Mouse (Mus musculus): ENCODE results near the gene Fgf22. TPM values are rescaled to one million over a fixed set of nuclear protein-coding genes. Genes with fewer than 3 reads are reported as not detected.

Fgf22 gene
- polyA plus RNA-seq (2016; fragmentation: Nextera tagmentation; extraction: Ambion mirVana) = 0.24 and 0.60 TPM in 2 replicates

GRCm38 (mm10) chr10:79754856-79755516, at the start of gene Fgf22:
TSS of gene Fgf22 (plus strand) at chr10:79755076.
- WGBS = 1% methylated on average over 36 of the region's 36 CpGs
- Histone ChIP-seq H3K4me3 (replicated peaks) (peak within 1 kb of the TSS; percentile 40), H3K36me3 (peaks cover 43% of the 10 kb centered on the region), H3K27me3 (no peaks in the 10 kb centered on the region), H3K4me1 (replicated peaks) (peaks cover 10% of the 10 kb centered on the region), H3K4me2 (peak within 1 kb of the TSS; percentile 81), H3K9me3 (no peaks in the 10 kb centered on the region), H3K27ac (no peak within 1 kb of the TSS), H3K9ac (replicated peaks) (peak within 1 kb of the TSS; percentile 47)
- peak; percentile 76; the same call in 1 of the 2 replicates for ATAC-seq (ENCODE audit: insufficient number of reproducible peaks, insufficient read depth, low FRiP score, low TSS enrichment, low read depth)

- Histone ChIP-seq H3K4me3 (replicated peaks) (peak overlapping the region; percentile 73), H3K4me1 (replicated peaks) (peaks cover 35% of the 10 kb centered on the region), H3K27me3 (no peaks in the 10 kb centered on the region), H3K4me2 (peak overlapping the region; percentile 98), H3K9ac (replicated peaks) (peak overlapping the region; percentile 83), H3K9me3 (no peaks in the 10 kb centered on the region), H3K27ac (no peak overlapping the region), H3K36me3 (peaks cover 49% of the 10 kb centered on the region)
- no peak for ATAC-seq (ENCODE audit: insufficient number of reproducible peaks, insufficient read depth, low FRiP score, low TSS enrichment, low read depth)
- 96% methylated on average over 5 of the region's 5 CpGs for WGBS
These were observed 48.9 kb upstream of the Fgf22 start for GRCm38 (mm10) chr10:79705951-79706350.

DNA sequence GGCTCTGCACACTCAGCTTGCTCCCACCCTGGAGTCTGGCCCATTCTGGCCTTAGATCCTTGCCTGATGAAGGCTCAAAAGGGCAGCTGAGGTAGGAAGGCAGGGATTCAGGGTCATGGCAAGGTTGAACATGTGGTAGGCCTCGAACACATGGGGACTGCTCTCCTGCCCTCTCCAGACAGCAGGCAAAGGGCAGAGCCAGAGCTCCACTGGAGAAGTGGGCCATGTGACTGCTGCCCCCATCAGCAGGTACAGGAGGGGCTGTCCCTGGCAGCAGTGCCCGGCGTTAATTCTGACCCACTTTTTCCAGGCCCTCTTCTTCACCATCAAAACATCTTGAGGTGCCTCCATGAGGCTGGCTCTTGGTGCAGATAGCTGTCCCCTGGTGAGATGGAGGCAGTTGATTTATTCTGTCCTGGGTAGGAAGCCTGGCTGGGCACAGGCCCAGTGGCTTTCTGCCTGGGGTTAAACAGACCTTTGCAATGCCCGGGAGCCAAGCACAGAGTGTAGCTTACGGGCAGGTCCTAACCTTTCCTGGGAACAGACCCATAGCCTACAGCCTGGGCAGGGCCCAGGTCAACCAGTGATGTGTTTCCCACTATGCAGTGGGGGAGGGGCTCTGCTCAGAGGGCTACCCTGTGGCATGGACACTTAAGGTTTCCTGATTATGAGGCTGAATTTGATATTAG, 48.3 kb upstream of the Fgf22 start:
- Histone ChIP-seq H3K9ac (replicated peaks) (peak overlapping the region; percentile 83), H3K4me3 (replicated peaks) (peak overlapping the region; percentile 73; the same call in 1 of the 2 replicates), H3K27ac (no peak overlapping the region), H3K27me3 (no peaks in the 10 kb centered on the region), H3K9me3 (no peaks in the 10 kb centered on the region), H3K4me2 (peak overlapping the region; percentile 98), H3K36me3 (peaks cover 55% of the 10 kb centered on the region), H3K4me1 (replicated peaks) (peaks cover 33% of the 10 kb centered on the region)
- no peak for ATAC-seq (ENCODE audit: insufficient number of reproducible peaks, insufficient read depth, low FRiP score, low TSS enrichment, low read depth)
- WGBS = 82% methylated on average over 5 of the region's 5 CpGs

GRCm38 (mm10) chr10:79707162-79707561, 47.7 kb upstream of the Fgf22 start:
- Histone ChIP-seq H3K9ac (replicated peaks) (no peak overlapping the region), H3K4me1 (replicated peaks) (peaks cover 33% of the 10 kb centered on the region), H3K4me3 (replicated peaks) (no peak overlapping the region), H3K4me2 (peak overlapping the region; percentile 98; the same call in 1 of the 2 replicates), H3K9me3 (no peaks in the 10 kb centered on the region), H3K27me3 (no peaks in the 10 kb centered on the region), H3K27ac (no peak overlapping the region), H3K36me3 (peaks cover 61% of the 10 kb centered on the region)
- no peak for ATAC-seq (ENCODE audit: insufficient number of reproducible peaks, insufficient read depth, low FRiP score, low TSS enrichment, low read depth)
- 86% methylated on average over 1 of the region's 1 CpGs for WGBS

GRCm38 (mm10) chr10:79707759-79708158, 47.1 kb upstream of the Fgf22 start:
- no peak for ATAC-seq (ENCODE audit: insufficient number of reproducible peaks, insufficient read depth, low FRiP score, low TSS enrichment, low read depth)
- no peak overlapping the region for H3K9ac ChIP-seq (replicated peaks)
- H3K36me3 ChIP-seq = peaks cover 66% of the 10 kb centered on the region
- H3K4me3 ChIP-seq (replicated peaks) = no peak overlapping the region
- H3K4me2 ChIP-seq = peak overlapping the region; percentile 20
- 0 out of 2 replicates have a peak, but pooled peaks cover 3% of the 10 kb centered on the region for H3K27me3 ChIP-seq
- no peak overlapping the region for H3K27ac ChIP-seq
- peaks cover 33% of the 10 kb centered on the region for H3K4me1 ChIP-seq (replicated peaks)
- H3K9me3 ChIP-seq = no peaks in the 10 kb centered on the region
- 70% methylated on average over 4 of the region's 4 CpGs for WGBS

GRCm38 (mm10) chr10:79708668-79709067, 46.2 kb upstream of the Fgf22 start:
- 91% methylated on average over 21 of the region's 21 CpGs for WGBS

DNA sequence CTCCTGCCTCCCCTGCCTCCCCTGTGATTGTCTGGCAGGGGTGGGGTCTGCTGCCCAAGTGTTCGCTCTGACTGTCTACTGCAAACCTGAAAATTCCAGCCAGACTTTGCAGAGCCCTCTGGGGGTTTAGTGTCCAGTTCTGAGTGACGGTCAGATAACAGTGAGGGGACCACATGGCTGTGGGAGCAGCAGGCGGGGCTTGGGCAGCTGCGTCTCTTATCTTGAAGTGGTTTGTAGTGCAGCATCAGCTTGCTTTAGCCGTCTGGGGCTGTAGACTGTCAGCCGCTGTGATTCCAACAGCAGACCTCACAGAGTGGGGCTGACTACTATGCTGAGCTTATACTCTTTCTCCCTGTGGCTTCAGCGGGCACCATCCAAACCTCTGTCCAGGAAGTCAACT, 45.6 kb upstream of the Fgf22 start:
- 86% methylated on average over 7 of the region's 7 CpGs for WGBS
- no peak overlapping the region for H3K9ac ChIP-seq (replicated peaks)

More at GRCm38 (mm10) chr10:79708668-79709067, 46.2 kb upstream of the Fgf22 start:
- no peaks in the 10 kb centered on the region for H3K9me3 ChIP-seq
- no peak overlapping the region for H3K4me3 ChIP-seq (replicated peaks)
- H3K4me1 ChIP-seq (replicated peaks) = peaks cover 33% of the 10 kb centered on the region
- H3K27me3 ChIP-seq = peaks cover 10% of the 10 kb centered on the region; the same call in 1 of the 2 replicates
- no peak overlapping the region for H3K4me2 ChIP-seq
- no peak overlapping the region for H3K9ac ChIP-seq (replicated peaks)
- no peak overlapping the region for H3K27ac ChIP-seq
- no peak for ATAC-seq (ENCODE audit: insufficient number of reproducible peaks, insufficient read depth, low FRiP score, low TSS enrichment, low read depth)
- H3K36me3 ChIP-seq = peaks cover 66% of the 10 kb centered on the region

GRCm38 (mm10) chr10:79712029-79712428, 42.8 kb upstream of the Fgf22 start:
- WGBS = 81% methylated on average over 1 of the region's 1 CpGs
- Histone ChIP-seq H3K27ac (no peak overlapping the region), H3K4me1 (replicated peaks) (peaks cover 20% of the 10 kb centered on the region), H3K4me3 (replicated peaks) (no peak overlapping the region), H3K9me3 (no peaks in the 10 kb centered on the region), H3K36me3 (peaks cover 56% of the 10 kb centered on the region), H3K4me2 (no peak overlapping the region), H3K9ac (replicated peaks) (no peak overlapping the region), H3K27me3 (peaks cover 43% of the 10 kb centered on the region)
- ATAC-seq (ENCODE audit: insufficient number of reproducible peaks, insufficient read depth, low FRiP score, low TSS enrichment, low read depth) = peak; percentile 27; the same call in 1 of the 2 replicates

More for the DNA sequence above, 45.6 kb upstream of the Fgf22 start:
- Histone ChIP-seq H3K4me3 (replicated peaks) (no peak overlapping the region), H3K36me3 (peaks cover 66% of the 10 kb centered on the region), H3K9me3 (no peaks in the 10 kb centered on the region), H3K27ac (no peak overlapping the region), H3K4me1 (replicated peaks) (peaks cover 33% of the 10 kb centered on the region), H3K4me2 (no peak overlapping the region), H3K27me3 (peaks cover 16% of the 10 kb centered on the region)
- ATAC-seq (ENCODE audit: insufficient number of reproducible peaks, insufficient read depth, low FRiP score, low TSS enrichment, low read depth) = no peak

DNA sequence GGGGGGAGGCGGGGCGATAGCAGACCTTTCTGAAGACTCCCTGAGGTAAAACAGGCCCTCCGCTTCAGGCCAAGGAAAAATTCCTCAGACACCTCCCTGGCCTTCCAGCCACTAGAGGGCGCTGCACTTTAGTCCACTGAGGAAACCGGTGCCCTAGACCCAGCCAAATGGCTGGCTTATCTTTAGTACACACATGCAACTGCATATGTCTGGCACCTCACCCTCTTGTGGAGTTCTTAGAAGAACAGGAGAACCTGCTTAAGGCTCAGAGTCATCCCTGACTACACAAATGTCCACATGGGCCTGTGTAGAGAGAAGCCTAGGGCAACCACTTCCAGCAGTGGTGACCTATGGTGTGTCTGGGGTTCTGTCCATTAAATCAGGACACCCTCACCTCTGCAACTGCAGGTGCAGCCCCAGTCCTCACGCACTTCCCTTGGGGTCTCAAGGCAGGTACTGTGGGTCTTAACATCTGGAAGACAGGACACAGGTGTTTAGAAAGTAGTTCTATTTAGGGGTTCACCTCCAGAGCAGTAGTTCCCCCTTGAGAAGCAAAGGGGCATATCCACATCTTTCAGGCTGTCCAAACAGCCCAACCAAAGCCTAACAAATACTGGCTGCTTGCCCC, 42.3 kb upstream of the Fgf22 start:
- H3K27ac ChIP-seq = no peak overlapping the region
- ATAC-seq (ENCODE audit: insufficient number of reproducible peaks, insufficient read depth, low FRiP score, low TSS enrichment, low read depth) = no peak
- 9% methylated on average over 6 of the region's 6 CpGs for WGBS
- H3K4me3 ChIP-seq (replicated peaks) = no peak overlapping the region
- H3K9me3 ChIP-seq = no peaks in the 10 kb centered on the region
- H3K9ac ChIP-seq (replicated peaks) = no peak overlapping the region
- peaks cover 20% of the 10 kb centered on the region for H3K4me1 ChIP-seq (replicated peaks)
- peaks cover 50% of the 10 kb centered on the region for H3K36me3 ChIP-seq
- H3K4me2 ChIP-seq = no peak overlapping the region
- peaks cover 49% of the 10 kb centered on the region for H3K27me3 ChIP-seq

- no peak overlapping the region for H3K4me3 ChIP-seq (replicated peaks)
- no peaks in the 10 kb centered on the region for H3K9me3 ChIP-seq
- no peak overlapping the region for H3K4me2 ChIP-seq
- peaks cover 18% of the 10 kb centered on the region for H3K4me1 ChIP-seq (replicated peaks)
- peaks cover 54% of the 10 kb centered on the region for H3K27me3 ChIP-seq
- WGBS = 38% methylated on average over 1 of the region's 1 CpGs
- H3K9ac ChIP-seq (replicated peaks) = no peak overlapping the region
- no peak overlapping the region for H3K27ac ChIP-seq
- no peak for ATAC-seq (ENCODE audit: insufficient number of reproducible peaks, insufficient read depth, low FRiP score, low TSS enrichment, low read depth)
- H3K36me3 ChIP-seq = peaks cover 45% of the 10 kb centered on the region
These were observed 41.7 kb upstream of the Fgf22 start for GRCm38 (mm10) chr10:79713163-79713562.

- Histone ChIP-seq H3K4me2 (no peak overlapping the region), H3K36me3 (peaks cover 27% of the 10 kb centered on the region), H3K9ac (replicated peaks) (no peak overlapping the region), H3K27ac (no peak overlapping the region), H3K27me3 (peaks cover 73% of the 10 kb centered on the region), H3K9me3 (no peaks in the 10 kb centered on the region), H3K4me1 (replicated peaks) (peaks cover 18% of the 10 kb centered on the region), H3K4me3 (replicated peaks) (no peak overlapping the region)
- no peak for ATAC-seq (ENCODE audit: insufficient number of reproducible peaks, insufficient read depth, low FRiP score, low TSS enrichment, low read depth)
- WGBS = 60% methylated on average over 4 of the region's 4 CpGs
These were observed 39.9 kb upstream of the Fgf22 start for GRCm38 (mm10) chr10:79714996-79715395.

Data from limb, embryonic 12.5 days (tissue).